ENCODE assay signal across 8 mouse cellular contexts in the genomic region with DNA sequence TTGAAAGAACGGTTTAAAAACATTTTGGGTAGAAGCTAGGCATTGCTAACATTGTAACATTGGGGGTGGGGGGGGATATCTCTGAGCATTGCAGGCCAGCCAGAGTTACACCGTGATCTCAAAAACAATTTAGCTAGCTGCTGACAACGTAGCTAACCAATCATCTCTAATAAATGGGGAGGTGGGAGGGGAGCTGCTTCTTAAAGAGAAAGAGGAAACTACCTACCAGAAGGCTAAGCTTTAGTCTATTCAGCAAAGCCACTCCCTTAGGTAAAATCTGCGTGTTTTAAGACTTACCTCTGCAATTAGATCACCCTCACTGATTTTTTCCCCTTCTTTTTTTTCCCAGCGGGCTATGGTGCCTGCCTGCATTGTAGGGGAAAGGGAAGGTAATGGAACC. TPM values are rescaled to one million over a fixed set of nuclear protein-coding genes. Genes with fewer than 3 reads are reported as not detected.
DNase-seq lines count a peak whose midpoint lies in the region; ATAC-seq and TF ChIP-seq lines count a peak whose summit lies in the region.

No protein-coding gene starts in this region.

- peak overlapping the region; percentile 73 for H3K4me2 ChIP-seq in heart, embryonic 12.5 days
- H3K4me2 ChIP-seq in forebrain, postnatal 0 days (ENCODE audit: low read depth): peak overlapping the region; percentile 76

- DNase-seq in heart, postnatal 10 days: no peak
- peak; percentile 30 for DNase-seq in forebrain, postnatal 0 days
- no peak for DNase-seq in midbrain, embryonic 10.5 days (ENCODE audit: low spot score)
- DNase-seq in urinary bladder, adult 18-20 months (ENCODE audit: low spot score in 2 of 2): no peak
- no peak for DNase-seq in thymus, postnatal 25 days
- no peak for DNase-seq in ovary, postnatal 14 days (ENCODE audit: low spot score)

- peak overlapping the region; percentile 97 for H3K9ac ChIP-seq in heart, embryonic 12.5 days
- peak overlapping the region; percentile 91 for H3K9ac ChIP-seq in ES-Bruce4 (ENCODE audit: low read depth, poor library complexity, severe bottlenecking)
- peak overlapping the region; percentile 85 for H3K9ac ChIP-seq in forebrain, postnatal 0 days

- no peak for TF ChIP-seq CTCF in ES-Bruce4 (IDR thresholded peaks at IDR 0.05; ENCODE audit: low read depth, low read length)
- TF ChIP-seq CTCF in forebrain, postnatal 0 days (IDR thresholded peaks at IDR 0.05; ENCODE audit: low read depth): no peak

- WGBS in heart, embryonic 12.5 days: 13% methylated on average over 5 of the region's 5 CpGs
- 18% methylated on average over 5 of the region's 5 CpGs for WGBS in forebrain, postnatal 0 days
- WGBS in midbrain, embryonic 10.5 days: 46% methylated on average over 5 of the region's 5 CpGs

- TF ChIP-seq EP300 in ES-Bruce4 (IDR thresholded peaks at IDR 0.05; ENCODE audit: insufficient read depth, low read depth, low read length): no peak

- H3K36me3 ChIP-seq in heart, embryonic 12.5 days: peaks cover 38% of the 10 kb centered on the region
- H3K36me3 ChIP-seq in ES-Bruce4 (ENCODE audit: control insufficient read depth, insufficient read depth, low read length, poor library complexity, severe bottlenecking): peaks cover 7% of the 10 kb centered on the region; the same call in 1 of the 2 replicates
- H3K36me3 ChIP-seq in forebrain, postnatal 0 days (ENCODE audit: insufficient read depth): peaks cover 10% of the 10 kb centered on the region
- H3K36me3 ChIP-seq in midbrain, embryonic 10.5 days: peaks cover 44% of the 10 kb centered on the region

- no peaks in the 10 kb centered on the region for H3K27me3 ChIP-seq in heart, embryonic 12.5 days (replicated peaks)
- H3K27me3 ChIP-seq in ES-Bruce4 (ENCODE audit: control insufficient read depth, insufficient read depth, low read length, poor library complexity, severe bottlenecking): no peaks in the 10 kb centered on the region
- no peaks in the 10 kb centered on the region for H3K27me3 ChIP-seq in forebrain, postnatal 0 days (ENCODE audit: insufficient read depth, low read length)
- H3K27me3 ChIP-seq in midbrain, embryonic 10.5 days (ENCODE audit: low read depth, poor library complexity, severe bottlenecking): no peaks in the 10 kb centered on the region

- H3K4me1 ChIP-seq in heart, embryonic 12.5 days (replicated peaks): peaks cover 14% of the 10 kb centered on the region
- H3K4me1 ChIP-seq in ES-Bruce4 (ENCODE audit: control insufficient read depth, insufficient read depth, low read length): no peaks in the 10 kb centered on the region
- no peaks in the 10 kb centered on the region; the same call in 1 of the 2 replicates for H3K4me1 ChIP-seq in forebrain, postnatal 0 days (ENCODE audit: insufficient read depth)
- H3K4me1 ChIP-seq in midbrain, embryonic 10.5 days: peaks cover 23% of the 10 kb centered on the region

- no peaks in the 10 kb centered on the region for H3K9me3 ChIP-seq in heart, embryonic 12.5 days (replicated peaks)
- H3K9me3 ChIP-seq in ES-Bruce4 (replicated peaks; ENCODE audit: control insufficient read depth, insufficient read depth, low read length, poor library complexity, severe bottlenecking): no peaks in the 10 kb centered on the region
- no peaks in the 10 kb centered on the region for H3K9me3 ChIP-seq in forebrain, postnatal 0 days (ENCODE audit: low read length)
- H3K9me3 ChIP-seq in midbrain, embryonic 10.5 days (replicated peaks): no peaks in the 10 kb centered on the region

- H3K4me3 ChIP-seq in heart, embryonic 12.5 days: peak overlapping the region; percentile 98
- peak overlapping the region; percentile 98 for H3K4me3 ChIP-seq in ES-Bruce4 (ENCODE audit: low read depth, low read length)
- H3K4me3 ChIP-seq in forebrain, postnatal 0 days (ENCODE audit: low read depth, low read length): peak overlapping the region; percentile 76
- H3K4me3 ChIP-seq in midbrain, embryonic 10.5 days: peak overlapping the region; percentile 96

- no peak for TF ChIP-seq POLR2A in ES-Bruce4 (IDR thresholded peaks at IDR 0.05; ENCODE audit: insufficient read depth, low read length)

- H3K27ac ChIP-seq in heart, embryonic 12.5 days (ENCODE audit: poor library complexity, severe bottlenecking): no peak overlapping the region
- H3K27ac ChIP-seq in ES-Bruce4 (ENCODE audit: insufficient read depth, low read length): no peak overlapping the region
- peak overlapping the region; percentile 90 for H3K27ac ChIP-seq in forebrain, postnatal 0 days (ENCODE audit: low read depth, low read length)
- H3K27ac ChIP-seq in midbrain, embryonic 10.5 days (replicated peaks): 0 out of 2 replicates have a peak overlapping the region, but pooled peaks have one; percentile 94

- intact Hi-C loops in heart, postnatal 10 days (cut with DNase I): no loop called here

- no peak for ATAC-seq in heart, embryonic 12.5 days (ENCODE audit: insufficient number of reproducible peaks, low FRiP score)
- ATAC-seq in forebrain, postnatal 0 days: peak; percentile 40; the same call in 1 of the 2 replicates

RNA-seq across cellular contexts. Expression of gene Dlat, which starts 1.2 kb away (rescaled TPM):
- polyA plus RNA-seq in heart, embryonic 12.5 days (2016; fragmentation: Nextera tagmentation; extraction: Ambion mirVana): 138 and 147 TPM in 2 replicates
- 100 to 1,000 TPM; 336 to 364 TPM for total RNA-seq in heart, postnatal 10 days (2021)
- 68.3 and 68.4 TPM in 2 replicates for polyA plus RNA-seq in ES-Bruce4 (2011; ENCODE audit: insufficient read depth, insufficient read length, low read depth, missing spikeins)
- total RNA-seq in forebrain, postnatal 0 days (2014; rRNA removed): 60.7 and 67.1 TPM in 2 replicates
- polyA plus RNA-seq in forebrain, postnatal 0 days (2015; fragmentation: Nextera tagmentation; extraction: Ambion mirVana): 46.0 and 52.7 TPM in 2 replicates
- 57.5 and 58.6 TPM in 2 replicates for polyA plus RNA-seq in midbrain, embryonic 10.5 days (2016; fragmentation: Nextera tagmentation; extraction: Ambion mirVana)

RNA-seq across cellular contexts. Expression of gene Nkapd1, which starts 41.1 kb away (rescaled TPM):
- polyA plus RNA-seq in heart, embryonic 12.5 days (2016; fragmentation: Nextera tagmentation; extraction: Ambion mirVana): 20.4 and 21.0 TPM in 2 replicates
- 10 to 100 TPM; 22.6 to 23.3 TPM for total RNA-seq in heart, postnatal 10 days (2021)
- 40.4 and 46.9 TPM in 2 replicates for polyA plus RNA-seq in ES-Bruce4 (2011; ENCODE audit: insufficient read depth, insufficient read length, low read depth, missing spikeins)
- 19.0 and 20.5 TPM in 2 replicates for total RNA-seq in forebrain, postnatal 0 days (2014; rRNA removed)
- polyA plus RNA-seq in forebrain, postnatal 0 days (2015; fragmentation: Nextera tagmentation; extraction: Ambion mirVana): 24.3 TPM in 2 replicates
- 19.9 and 20.2 TPM in 2 replicates for polyA plus RNA-seq in midbrain, embryonic 10.5 days (2016; fragmentation: Nextera tagmentation; extraction: Ambion mirVana)

RNA-seq across cellular contexts. Expression of gene Pih1d2, which starts 41.3 kb away (rescaled TPM):
- polyA plus RNA-seq in heart, embryonic 12.5 days (2016; fragmentation: Nextera tagmentation; extraction: Ambion mirVana): 2.5 and 3.0 TPM in 2 replicates
- total RNA-seq in heart, postnatal 10 days (2021): under 1 TPM; 0.26 to 0.92 TPM
- 5.6 and 7.3 TPM in 2 replicates for polyA plus RNA-seq in ES-Bruce4 (2011; ENCODE audit: insufficient read depth, insufficient read length, low read depth, missing spikeins)
- total RNA-seq in forebrain, postnatal 0 days (2014; rRNA removed): 4.0 and 5.2 TPM in 2 replicates
- polyA plus RNA-seq in forebrain, postnatal 0 days (2015; fragmentation: Nextera tagmentation; extraction: Ambion mirVana): 4.6 and 6.6 TPM in 2 replicates
- 7.6 and 8.4 TPM in 2 replicates for polyA plus RNA-seq in midbrain, embryonic 10.5 days (2016; fragmentation: Nextera tagmentation; extraction: Ambion mirVana)

RNA-seq across cellular contexts. Expression of gene Timm8b, which starts 54.7 kb away (rescaled TPM):
- 290 and 305 TPM in 2 replicates for polyA plus RNA-seq in heart, embryonic 12.5 days (2016; fragmentation: Nextera tagmentation; extraction: Ambion mirVana)
- total RNA-seq in heart, postnatal 10 days (2021): 100 to 1,000 TPM; 215 to 218 TPM
- 119 and 145 TPM in 2 replicates for polyA plus RNA-seq in ES-Bruce4 (2011; ENCODE audit: insufficient read depth, insufficient read length, low read depth, missing spikeins)
- total RNA-seq in forebrain, postnatal 0 days (2014; rRNA removed): 234 and 297 TPM in 2 replicates
- 389 and 523 TPM in 2 replicates for polyA plus RNA-seq in forebrain, postnatal 0 days (2015; fragmentation: Nextera tagmentation; extraction: Ambion mirVana)
- 339 and 340 TPM in 2 replicates for polyA plus RNA-seq in midbrain, embryonic 10.5 days (2016; fragmentation: Nextera tagmentation; extraction: Ambion mirVana)

RNA-seq across cellular contexts. Expression of gene Sdhd, which starts 54.8 kb away (rescaled TPM):
- 570 and 575 TPM in 2 replicates for polyA plus RNA-seq in heart, embryonic 12.5 days (2016; fragmentation: Nextera tagmentation; extraction: Ambion mirVana)
- 100 to 1,000 TPM; 780 to 786 TPM for total RNA-seq in heart, postnatal 10 days (2021)
- 145 and 156 TPM in 2 replicates for polyA plus RNA-seq in ES-Bruce4 (2011; ENCODE audit: insufficient read depth, insufficient read length, low read depth, missing spikeins)
- total RNA-seq in forebrain, postnatal 0 days (2014; rRNA removed): 151 and 168 TPM in 2 replicates
- polyA plus RNA-seq in forebrain, postnatal 0 days (2015; fragmentation: Nextera tagmentation; extraction: Ambion mirVana): 279 and 305 TPM in 2 replicates
- polyA plus RNA-seq in midbrain, embryonic 10.5 days (2016; fragmentation: Nextera tagmentation; extraction: Ambion mirVana): 309 and 339 TPM in 2 replicates

Comparison
In these comparisons a context has a peak if more than half of its experiments do, and no peak if none do; other contexts are left out.
1. H3K27ac ChIP-seq: peak in forebrain, postnatal 0 days (single experiment) and midbrain, embryonic 10.5 days (single experiment); none in heart, embryonic 12.5 days (single experiment) and ES-Bruce4 (single experiment).
2. Peak in every context shown above with its lines, with median percentiles within 50 percentile points of each other: H3K4me3 ChIP-seq and H3K9ac ChIP-seq.